Mouse (Mus musculus): ENCODE measurements around the gene Gm38394. TPM values are rescaled to one million over a fixed set of nuclear protein-coding genes. Genes with fewer than 3 reads are reported as not detected.

The Gm38394 gene
- polyA plus RNA-seq, 1 experiment from 2014 or later = 8.1 TPM

Other genes with a start within 250 kb of the Gm38394 start
- 5.6 and 8.0 TPM in 2 replicates for gene Sox13, start 236.9 kb downstream of the Gm38394 start, polyA plus RNA-seq (2016; fragmentation: Nextera tagmentation; extraction: Ambion mirVana)
- 840 and 861 TPM in 2 replicates for gene Snrpe, start 51.0 kb downstream of the Gm38394 start, polyA plus RNA-seq (2016; fragmentation: Nextera tagmentation; extraction: Ambion mirVana)
- gene Zbed6, start 433 bp downstream of the Gm38394 start, polyA plus RNA-seq (2016; fragmentation: Nextera tagmentation; extraction: Ambion mirVana) = not detected in 2 replicates
- gene Lax1, start 28.8 kb upstream of the Gm38394 start, polyA plus RNA-seq (2016; fragmentation: Nextera tagmentation; extraction: Ambion mirVana) = 1.1 and 1.3 TPM in 2 replicates
- 8.5 and 9.4 TPM in 2 replicates for gene Atp2b4, start 139.7 kb upstream of the Gm38394 start, polyA plus RNA-seq (2016; fragmentation: Nextera tagmentation; extraction: Ambion mirVana)
- 0.27 and 0.41 TPM in 2 replicates for gene Optc, start 246.7 kb upstream of the Gm38394 start, polyA plus RNA-seq (2016; fragmentation: Nextera tagmentation; extraction: Ambion mirVana)

Measured in limb, embryonic 12.5 days (tissue).